Mouse (Mus musculus) kidney, embryonic 16.5 days (tissue): ENCODE data around the gene Dmwd. TPM values are rescaled to one million over a fixed set of nuclear protein-coding genes. Genes with fewer than 3 reads are reported as not detected.

Experiments
- ATAC-seq: fragments of 200-750 bp; cut with Nextera tagmentation; 2 replicates; pipeline ENCODE4 v1.8.0; 2017; ENCODE audit warnings: moderate TSS enrichment; ENCODE audit not compliant: low FRiP score, low TSS enrichment
- H3K27ac ChIP-seq: fragments of 300-500 bp; sonication (generic); 2 replicates; pipeline ENCODE4 v1.5.1; 2014; ENCODE audit warnings: low read length
- H3K27me3 ChIP-seq: fragments of 300-500 bp; sonication (generic); 2 replicates; pipeline ENCODE4 v1.6.1; 2014; ENCODE audit warnings: low read length, control low read depth, mixed read lengths; ENCODE audit not compliant: insufficient read depth
- H3K36me3 ChIP-seq: fragments of 300-500 bp; sonication (generic); 2 replicates; pipeline ENCODE4 v1.6.1; 2014; ENCODE audit warnings: low read length, control low read depth, mixed read lengths; ENCODE audit not compliant: insufficient read depth
- H3K4me1 ChIP-seq: fragments of 300-500 bp; sonication (generic); 2 replicates; pipeline ENCODE4 v1.6.1; 2014; ENCODE audit warnings: low read length, control low read depth, mixed read lengths; ENCODE audit not compliant: insufficient read depth
- H3K4me2 ChIP-seq: fragments of 300-500 bp; sonication (generic); replicated peaks from 2 replicates; pipeline ENCODE4 v1.6.1; 2014; ENCODE audit warnings: low read depth, low read length
- H3K4me3 ChIP-seq: fragments of 300-500 bp; sonication (generic); 2 replicates; pipeline ENCODE4 v1.5.1; 2014; ENCODE audit warnings: mild to moderate bottlenecking, low read length
- H3K9ac ChIP-seq: fragments of 300-500 bp; sonication (generic); replicated peaks from 2 replicates; pipeline ENCODE4 v1.6.1; 2014; ENCODE audit warnings: low read length
- H3K9me3 ChIP-seq: fragments of 300-500 bp; sonication (generic); 2 replicates; pipeline ENCODE4 v1.6.1; 2016; ENCODE audit warnings: low read length, control low read depth
- WGBS: fragments of 180-500 bp; shearing (Covaris S2); extraction: QIAGEN DNeasy Blood & Tissue Kit; methylation state at CpG from one replicate; pipeline ENCODE4 v1.1.7; 2014; 5-methylcytosine and 5-hydroxymethylcytosine counted together
- microRNA-seq: library from miRNA; unstranded; fragments of <30 nt; microRNA quantifications from one replicate; pipeline ENCODE4, GENCODE M21; 2016
- polyA plus RNA-seq: library from polyadenylated mRNA; unstranded; fragments of >200 nt; fragmentation: Nextera tagmentation; extraction: Ambion mirVana; gene quantifications from 2 replicates; pipeline ENCODE4 v1.2.1, GENCODE M21; 2015

The Dmwd gene
- polyA plus RNA-seq, 1 experiment from 2014 or later = 16.8 TPM

- Histone ChIP-seq H3K4me1 (peaks cover 19% of the 10 kb centered on the region), H3K27ac (no peak within 1 kb of the TSS; the same call in 1 of the 2 replicates), H3K27me3 (no peaks in the 10 kb centered on the region), H3K9me3 (peaks cover 15% of the 10 kb centered on the region; the same call in 1 of the 2 replicates), H3K36me3 (peaks cover 3% of the 10 kb centered on the region; the same call in 1 of the 2 replicates), H3K9ac (peak within 1 kb of the TSS; percentile 84), H3K4me3 (peak within 1 kb of the TSS; percentile 75), H3K4me2 (peak within 1 kb of the TSS; percentile 76)
- 2% methylated on average over 34 of the region's 34 CpGs for WGBS
- ATAC-seq = peak; percentile 95
Measured at GRCm38 (mm10) chr7:19119631-19120429, 43.8 kb downstream of the Dmwd start, which contains the start of gene Fbxo46. Gene Fbxo46 (plus strand): TSS chr7:19119859.

DNA sequence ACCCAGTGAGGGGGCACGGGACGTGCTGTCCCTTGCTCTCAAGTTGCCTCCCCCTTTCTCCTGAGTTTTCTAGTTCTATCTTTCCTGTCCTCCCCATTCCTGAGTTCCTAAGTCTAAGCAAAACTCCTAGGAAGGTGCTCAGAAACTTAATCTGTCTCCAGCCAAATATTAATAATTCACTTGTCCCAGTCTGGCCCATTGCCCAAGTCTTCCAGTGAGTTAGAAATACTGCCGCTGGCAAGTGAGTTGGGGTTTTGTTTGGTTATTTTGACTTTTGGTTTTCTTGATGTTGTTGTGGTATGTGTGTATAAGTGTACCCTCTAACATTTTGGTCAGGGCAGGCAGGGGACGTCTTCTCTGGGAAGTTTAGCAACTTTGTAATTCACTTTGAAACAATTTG lies 45.7 kb downstream of the Dmwd start:
- Histone ChIP-seq H3K4me2 (no peak overlapping the region), H3K27ac (no peak overlapping the region), H3K4me3 (no peak overlapping the region), H3K9me3 (peaks cover 15% of the 10 kb centered on the region; the same call in 1 of the 2 replicates), H3K36me3 (peaks cover 3% of the 10 kb centered on the region; the same call in 1 of the 2 replicates), H3K9ac (no peak overlapping the region), H3K4me1 (peaks cover 19% of the 10 kb centered on the region), H3K27me3 (no peaks in the 10 kb centered on the region)
- no peak for ATAC-seq
- WGBS = 90% methylated on average over 4 of the region's 4 CpGs

GRCm38 (mm10) chr7:19124713-19125112 lies 48.7 kb downstream of the Dmwd start:
- Histone ChIP-seq H3K36me3 (peaks cover 7% of the 10 kb centered on the region), H3K4me1 (peaks cover 13% of the 10 kb centered on the region), H3K4me3 (no peak overlapping the region), H3K9ac (no peak overlapping the region), H3K27me3 (no peaks in the 10 kb centered on the region), H3K9me3 (0 out of 2 replicates have a peak, but pooled peaks cover 4% of the 10 kb centered on the region), H3K4me2 (no peak overlapping the region), H3K27ac (no peak overlapping the region)
- no peak for ATAC-seq
- WGBS = 69% methylated on average over 6 of the region's 6 CpGs

DNA sequence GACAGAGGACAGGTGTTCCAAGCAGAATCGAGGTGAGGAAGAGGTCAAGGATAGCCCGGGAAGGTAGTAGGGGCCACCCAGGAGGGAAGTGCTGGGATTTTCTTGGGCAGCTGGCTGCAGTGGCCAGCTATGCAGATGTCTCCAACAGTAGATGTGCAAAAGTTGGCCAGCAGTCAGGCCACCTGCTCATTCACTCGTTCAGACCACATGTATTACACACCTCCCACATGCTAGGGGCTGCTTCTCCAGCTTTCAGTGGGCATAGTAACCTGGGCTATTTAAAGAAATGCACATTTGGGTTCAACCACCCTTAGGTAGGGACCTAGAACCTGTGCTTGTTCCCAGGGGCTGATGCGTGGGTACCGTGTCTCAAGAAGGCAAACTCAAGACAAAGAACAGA lies 51.7 kb downstream of the Dmwd start:
- peaks cover 10% of the 10 kb centered on the region; the same call in 1 of the 2 replicates for H3K4me1 ChIP-seq
- ATAC-seq = no peak
- no peak overlapping the region for H3K9ac ChIP-seq
- no peaks in the 10 kb centered on the region for H3K27me3 ChIP-seq
- no peaks in the 10 kb centered on the region for H3K9me3 ChIP-seq
- 90% methylated on average over 5 of the region's 5 CpGs for WGBS
- peaks cover 4% of the 10 kb centered on the region; the same call in 1 of the 2 replicates for H3K36me3 ChIP-seq
- no peak overlapping the region for H3K27ac ChIP-seq
- H3K4me2 ChIP-seq = no peak overlapping the region
- H3K4me3 ChIP-seq = no peak overlapping the region

GRCm38 (mm10) chr7:19129396-19129795 lies 53.4 kb downstream of the Dmwd start:
- H3K9me3 ChIP-seq = no peaks in the 10 kb centered on the region
- H3K4me1 ChIP-seq = peaks cover 10% of the 10 kb centered on the region; the same call in 1 of the 2 replicates
- WGBS = 92% methylated on average over 5 of the region's 5 CpGs
- no peak overlapping the region for H3K9ac ChIP-seq
- no peak overlapping the region for H3K4me2 ChIP-seq
- H3K36me3 ChIP-seq = peaks cover 4% of the 10 kb centered on the region; the same call in 1 of the 2 replicates
- no peaks in the 10 kb centered on the region for H3K27me3 ChIP-seq
- H3K27ac ChIP-seq = no peak overlapping the region
- no peak for ATAC-seq
- no peak overlapping the region for H3K4me3 ChIP-seq

DNA sequence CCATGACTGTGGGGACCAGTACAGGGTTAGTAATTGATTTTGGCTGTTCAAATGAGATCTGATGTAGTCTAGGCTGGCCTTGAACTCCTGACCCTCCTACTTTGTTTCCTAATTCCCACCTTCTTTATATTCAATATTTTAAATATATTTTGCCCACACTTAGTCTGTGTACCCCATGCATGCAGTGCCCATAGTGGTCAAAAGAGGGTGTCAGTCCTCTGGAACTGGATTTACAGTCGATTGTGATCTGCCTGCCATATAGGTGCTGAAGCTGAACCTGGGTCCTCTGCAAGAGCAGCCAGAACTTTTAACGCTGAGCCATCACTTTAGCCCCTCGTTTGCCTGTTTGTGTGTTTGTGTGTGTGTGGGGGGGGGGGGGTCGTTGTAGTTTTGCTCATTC lies 54.6 kb downstream of the Dmwd start:
- WGBS = 20% methylated on average over 4 of the region's 4 CpGs
- peak overlapping the region; percentile 69 for H3K9ac ChIP-seq
- peak overlapping the region; percentile 54 for H3K4me3 ChIP-seq
- no peaks in the 10 kb centered on the region for H3K27me3 ChIP-seq
- H3K4me1 ChIP-seq = peaks cover 10% of the 10 kb centered on the region; the same call in 1 of the 2 replicates
- ATAC-seq = no peak
- H3K4me2 ChIP-seq = peak overlapping the region; percentile 67
- peaks cover 9% of the 10 kb centered on the region for H3K36me3 ChIP-seq
- peak overlapping the region; percentile 94 for H3K27ac ChIP-seq
- H3K9me3 ChIP-seq = no peaks in the 10 kb centered on the region

DNA sequence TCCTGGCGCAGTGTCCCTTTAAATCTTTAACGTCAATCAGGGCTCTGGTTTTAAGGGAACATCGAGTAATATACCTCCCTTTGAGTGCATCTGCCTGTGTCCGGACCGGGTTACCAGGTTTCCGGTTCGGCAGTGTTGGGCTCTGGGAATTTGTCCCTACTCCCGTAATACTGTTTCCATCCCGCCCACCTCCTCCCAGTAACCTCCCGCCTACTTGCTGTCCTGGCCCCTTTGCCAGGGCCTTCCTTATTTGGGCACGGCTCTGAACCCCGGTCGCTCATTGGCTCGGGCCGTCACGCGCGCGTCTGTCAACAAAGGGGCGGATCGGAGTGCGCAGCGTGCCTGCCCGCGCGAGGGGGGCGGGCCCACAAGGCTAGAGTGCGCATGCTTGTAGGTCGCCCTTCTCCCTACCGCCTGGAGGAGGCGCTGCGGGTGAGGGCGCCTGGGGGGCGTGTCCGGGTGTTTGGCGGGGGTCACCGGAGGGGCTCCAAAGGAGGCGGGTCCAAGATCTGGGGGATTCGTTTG lies 55.4 kb downstream of the Dmwd start:
- WGBS = under 1% methylated on average over 39 of the region's 39 CpGs
- peak; percentile 99 for ATAC-seq
- Histone ChIP-seq H3K4me3 (peak overlapping the region; percentile 54), H3K27ac (peak overlapping the region; percentile 94), H3K27me3 (no peaks in the 10 kb centered on the region), H3K4me2 (peak overlapping the region; percentile 67), H3K9me3 (no peaks in the 10 kb centered on the region), H3K9ac (peak overlapping the region; percentile 69), H3K4me1 (peaks cover 10% of the 10 kb centered on the region; the same call in 1 of the 2 replicates), H3K36me3 (peaks cover 16% of the 10 kb centered on the region)

Small RNA genes lying within 50 kb of the gene (microRNA-seq; reads per million reads assigned to microRNA genes)
- 0.47 reads per million for gene Mir3100

Other genes starting within 250 kb of the Dmwd start
- 1.4 and 1.6 TPM in 2 replicates for gene Mill2, start 236.3 kb upstream of the Dmwd start, polyA plus RNA-seq
- 1.8 TPM in 2 replicates for gene Pglyrp1, start 204.9 kb upstream of the Dmwd start, polyA plus RNA-seq
- 30.8 and 31.7 TPM in 2 replicates for gene Ccdc61, start 165.8 kb upstream of the Dmwd start, polyA plus RNA-seq
- 0.67 and 0.77 TPM in 2 replicates for gene Nova2, start 150.3 kb upstream of the Dmwd start, polyA plus RNA-seq
- not detected in 2 replicates for gene Nanos2, start 88.8 kb upstream of the Dmwd start, polyA plus RNA-seq
- 3.3 and 4.0 TPM in 2 replicates for gene Mypop, start 85.0 kb upstream of the Dmwd start, polyA plus RNA-seq
- gene Irf2bp1, start 72.2 kb upstream of the Dmwd start, polyA plus RNA-seq = 21.4 and 23.5 TPM in 2 replicates
- gene Foxa3, start 52.7 kb upstream of the Dmwd start, polyA plus RNA-seq = 0.35 and 0.75 TPM in 2 replicates
- gene Sympk, start 51.9 kb upstream of the Dmwd start, polyA plus RNA-seq = 34.0 and 35.6 TPM in 2 replicates
- gene Rsph6a, start 21.5 kb upstream of the Dmwd start, polyA plus RNA-seq = not detected in 2 replicates
- 17.2 and 27.5 TPM in 2 replicates for gene Dmpk, start 7.6 kb downstream of the Dmwd start, polyA plus RNA-seq
- 9.5 and 10.5 TPM in 2 replicates for gene Six5, start 18.4 kb downstream of the Dmwd start, polyA plus RNA-seq
- 3.2 and 4.3 TPM in 2 replicates for gene Gm4969, start 42.1 kb downstream of the Dmwd start, polyA plus RNA-seq
- gene Fbxo46, start 43.6 kb downstream of the Dmwd start, polyA plus RNA-seq = 18.4 and 20.3 TPM in 2 replicates
- gene Qpctl, start 73.1 kb downstream of the Dmwd start, polyA plus RNA-seq = 15.1 and 16.1 TPM in 2 replicates
- 137 and 141 TPM in 2 replicates for gene Snrpd2, start 73.5 kb downstream of the Dmwd start, polyA plus RNA-seq
- gene Gipr, start 89.9 kb downstream of the Dmwd start, polyA plus RNA-seq = 0.37 and 0.60 TPM in 2 replicates
- gene Eml2, start 100.2 kb downstream of the Dmwd start, polyA plus RNA-seq = 12.0 and 14.5 TPM in 2 replicates
- 4.0 and 4.3 TPM in 2 replicates for gene Gpr4, start 136.3 kb downstream of the Dmwd start, polyA plus RNA-seq
- gene Opa3, start 152.1 kb downstream of the Dmwd start, polyA plus RNA-seq = 42.9 and 44.6 TPM in 2 replicates
- 81.0 and 86.9 TPM in 2 replicates for gene Vasp, start 195.6 kb downstream of the Dmwd start, polyA plus RNA-seq
- 0.22 TPM in 1 of 2 replicates, not detected in the other for gene Ppm1n, start 203.8 kb downstream of the Dmwd start, polyA plus RNA-seq
- gene Rtn2, start 206.4 kb downstream of the Dmwd start, polyA plus RNA-seq = 8.0 and 9.4 TPM in 2 replicates
- gene Fosb, start 233.8 kb downstream of the Dmwd start, polyA plus RNA-seq = 0.17 and 0.22 TPM in 2 replicates